Mouse (Mus musculus) T-helper 17 cell (primary cell): ENCODE measurements around the gene Sike1.

Experiments
- in situ Hi-C, 2 experiments: fragments of 300-600 bp; cut with MboI, MseI; formaldehyde crosslinking; loops; 1 replicate in 1 of 2; 2 replicates in 1 of 2; pipeline ENCODE4 v1.15.1; 2025; ENCODE audit warnings: high pct_unique_total_duplicates in 2 of 2

Sike1 gene

GRCm38 (mm10) chr3:102995605-102996321 is at the start of gene Sike1:
Gene Sike1 (plus strand): TSS chr3:102995708.
- in situ Hi-C loops = loop anchor here in 1 of 2 experiments (10.0 kb wide), 1 partner anchor 291 kb away; no protein-coding TSS in a partner anchor

- in situ Hi-C loops = loop anchor here in 1 of 2 experiments (10.0 kb wide), 1 partner anchor 1622 kb away; no protein-coding TSS in a partner anchor
Measured at GRCm38 (mm10) chr3:102946312-102946711, 49.2 kb upstream of the Sike1 start.

- in situ Hi-C loops = loop anchor here in 1 of 2 experiments (10.0 kb wide), 1 partner anchor 1622 kb away; no protein-coding TSS in a partner anchor
Measured at GRCm38 (mm10) chr3:102946861-102947260, 48.6 kb upstream of the Sike1 start.

GRCm38 (mm10) chr3:102954476-102954875 is 41.0 kb upstream of the Sike1 start:
- in situ Hi-C loops = no loop called here

- in situ Hi-C loops = no loop called here
Measured at GRCm38 (mm10) chr3:102955143-102955542, 40.4 kb upstream of the Sike1 start.

GRCm38 (mm10) chr3:102955596-102955995 is 39.9 kb upstream of the Sike1 start:
- in situ Hi-C loops = no loop called here

GRCm38 (mm10) chr3:102964033-102964432 is 31.5 kb upstream of the Sike1 start, which contains the start of gene Nr1h5:
Gene Nr1h5 (minus strand): TSS chr3:102964133.
- in situ Hi-C loops = no loop called here

- in situ Hi-C loops = no loop called here
Measured at GRCm38 (mm10) chr3:102970067-102970466, 25.4 kb upstream of the Sike1 start.

GRCm38 (mm10) chr3:102970508-102970907 is 25.0 kb upstream of the Sike1 start:
- in situ Hi-C loops = no loop called here

- in situ Hi-C loops = no loop called here
Measured at GRCm38 (mm10) chr3:102976906-102977305, 18.6 kb upstream of the Sike1 start.

GRCm38 (mm10) chr3:102979550-102980348 is 15.8 kb upstream of the Sike1 start:
- in situ Hi-C loops = no loop called here

- in situ Hi-C loops = no loop called here
Measured at GRCm38 (mm10) chr3:102980349-102980736, 15.2 kb upstream of the Sike1 start.

GRCm38 (mm10) chr3:102991041-102991440 is 4.5 kb upstream of the Sike1 start:
- in situ Hi-C loops = loop anchor here in 1 of 2 experiments (10.0 kb wide), 1 partner anchor 286 kb away; no protein-coding TSS in a partner anchor

- in situ Hi-C loops = loop anchor here in 1 of 2 experiments (10.0 kb wide), 1 partner anchor 288 kb away; no protein-coding TSS in a partner anchor
Measured at GRCm38 (mm10) chr3:102992936-102993335, 2.6 kb upstream of the Sike1 start.

- in situ Hi-C loops = loop anchor here in 1 of 2 experiments (10.0 kb wide), 1 partner anchor 290 kb away; no protein-coding TSS in a partner anchor
Measured at GRCm38 (mm10) chr3:102995233-102995604, 289 bp upstream of the Sike1 start.

- in situ Hi-C loops = loop anchor here in 1 of 2 experiments (10.0 kb wide), 1 partner anchor 292 kb away; no protein-coding TSS in a partner anchor
Measured at GRCm38 (mm10) chr3:102997036-102997435, 1.5 kb downstream of the Sike1 start.

GRCm38 (mm10) chr3:102997591-102997990 is 2.1 kb downstream of the Sike1 start:
- in situ Hi-C loops = loop anchor here in 1 of 2 experiments (10.0 kb wide), 1 partner anchor 293 kb away; no protein-coding TSS in a partner anchor

GRCm38 (mm10) chr3:103001595-103001994 is 6.1 kb downstream of the Sike1 start:
- in situ Hi-C loops = no loop called here

GRCm38 (mm10) chr3:103017350-103017749 is 21.8 kb downstream of the Sike1 start:
- in situ Hi-C loops = loop anchor here in 1 of 2 experiments (10.0 kb wide), 1 partner anchor 303 kb away; no protein-coding TSS in a partner anchor

GRCm38 (mm10) chr3:103019462-103019861 is 24.0 kb downstream of the Sike1 start:
- in situ Hi-C loops = loop anchor here in 1 of 2 experiments (10.0 kb wide), 1 partner anchor 305 kb away; no protein-coding TSS in a partner anchor

- in situ Hi-C loops = loop anchor here in 1 of 2 experiments (10.0 kb wide), 1 partner anchor 154 kb away; the partner anchor contains the start of gene Bcas2
Measured at GRCm38 (mm10) chr3:103020249-103020942, 24.9 kb downstream of the Sike1 start, which contains the start of gene Csde1. Gene Csde1 (plus strand): TSS chr3:103020426.
